Mouse (Mus musculus) layer of hippocampus, adult 2 months (tissue): ENCODE measurements at regions not wholly inside any gene's neighbourhood (a gene's known extent, or its start where the extent isn't known, plus 50 kb on each side); places are given as distances from the start of the nearest gene placed in this dataset.

Experiments used
- DNase-seq, 2 experiments: peaks; one replicate each; pipeline ENCODE4 v3.0.0; 2022; ENCODE audit warnings: low spot score in 2 of 2
- H3K27ac ChIP-seq: fragments of 200-600 bp; 2 replicates; pipeline ENCODE4 v1.8.1; 2022
- H3K4me3 ChIP-seq: fragments of 200-600 bp; 2 replicates; pipeline ENCODE4 v1.8.1; 2022; ENCODE audit warnings: mild to moderate bottlenecking
- CTCF ChIP-seq: fragments of 200-600 bp; conservative IDR thresholded peaks from 2 replicates; pipeline ENCODE4 v1.8.1; 2022; ENCODE audit warnings: antibody characterized with exemption, mild to moderate bottlenecking, moderate library complexity

DNA sequence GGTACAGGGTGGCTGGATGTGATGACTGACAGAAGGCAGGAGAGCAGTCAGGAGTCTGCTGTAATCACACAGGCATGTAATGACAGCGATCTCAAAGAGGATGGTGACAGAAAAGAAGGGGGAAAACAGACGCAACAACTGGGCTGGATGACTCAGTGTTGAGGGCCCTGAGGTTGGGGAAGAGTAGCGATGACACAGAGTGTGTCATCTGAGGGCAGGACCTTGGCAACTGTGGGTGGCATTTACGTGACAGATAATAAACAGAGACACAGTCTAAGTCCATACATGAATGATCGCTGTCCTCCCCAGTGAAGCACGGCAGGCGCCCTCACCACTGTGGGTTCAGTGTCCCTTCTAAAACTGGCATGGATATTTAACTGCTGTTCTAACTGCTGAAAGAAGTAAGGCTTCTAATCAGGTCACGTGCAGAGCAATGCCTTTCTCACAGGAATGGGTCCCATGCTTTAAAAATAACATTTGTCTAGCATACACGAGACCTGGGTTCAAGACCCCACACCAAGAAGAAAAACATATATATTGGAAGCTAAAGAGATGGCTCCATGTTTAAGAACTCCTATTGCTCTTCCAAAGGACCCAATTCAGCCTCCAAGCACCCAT is 163.8 kb upstream of the Zfp703 start:
- DNase-seq, result no peak
- Histone ChIP-seq H3K4me3 (no peak overlapping the region), H3K27ac (no peak overlapping the region)
- no peak for TF ChIP-seq CTCF

GRCm38 (mm10) chr8:26815020-26815584 is 162.0 kb upstream of the Zfp703 start:
- Histone ChIP-seq H3K27ac (no peak overlapping the region), H3K4me3 (no peak overlapping the region)
- no peak for DNase-seq
- TF ChIP-seq CTCF, result no peak

DNA sequence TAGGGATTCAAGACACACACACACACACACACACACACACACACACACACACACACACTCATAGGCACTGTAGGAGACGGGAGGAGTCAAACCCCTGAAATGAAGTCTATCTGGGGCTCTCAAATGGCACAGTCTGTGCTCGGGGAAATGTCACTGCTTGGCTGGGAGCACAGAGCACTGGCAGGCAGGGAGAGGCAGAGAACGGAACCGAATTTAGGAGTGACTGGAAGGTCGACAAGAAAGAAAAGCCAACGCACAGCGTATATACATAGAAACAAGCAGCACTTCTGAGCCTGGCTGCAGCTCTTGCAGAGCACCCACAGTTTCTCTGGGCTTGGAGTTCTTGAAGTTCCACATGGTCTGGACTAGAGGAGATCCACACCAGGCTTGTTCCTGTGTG is 160.1 kb upstream of the Zfp703 start:
- DNase-seq, result no peak
- Histone ChIP-seq H3K27ac (no peak overlapping the region), H3K4me3 (no peak overlapping the region)
- no peak for TF ChIP-seq CTCF

- H3K4me3 ChIP-seq, result no peak overlapping the region
- DNase-seq, result no peak
- no peak overlapping the region for H3K27ac ChIP-seq
- TF ChIP-seq CTCF, result no peak
Observed at GRCm38 (mm10) chr8:26824189-26824941, 152.8 kb upstream of the Zfp703 start.

- Histone ChIP-seq H3K4me3 (no peak overlapping the region), H3K27ac (no peak overlapping the region)
- TF ChIP-seq CTCF, result no peak
- DNase-seq, result no peak
Observed at GRCm38 (mm10) chr8:26828311-26828909, 148.7 kb upstream of the Zfp703 start.

DNA sequence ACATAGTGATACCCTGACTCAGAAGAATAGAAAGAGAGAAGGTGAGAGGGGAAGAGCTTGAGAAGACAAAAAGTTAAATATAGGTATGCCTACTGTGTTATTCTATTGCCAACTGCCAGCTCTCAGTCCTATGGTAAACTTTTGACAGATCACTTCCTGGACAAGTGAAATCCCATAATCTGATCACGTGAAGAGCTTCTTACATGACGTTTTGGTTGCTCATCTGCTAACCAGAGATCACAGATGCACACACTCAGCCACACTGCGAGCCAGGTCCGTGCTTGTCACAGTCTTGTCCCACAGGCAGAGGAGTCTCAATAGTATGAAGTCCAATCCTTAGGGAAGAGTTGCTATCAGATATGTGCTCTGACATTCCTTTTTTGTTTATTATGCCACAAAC is 147.8 kb upstream of the Zfp703 start:
- Histone ChIP-seq H3K4me3 (no peak overlapping the region), H3K27ac (no peak overlapping the region)
- DNase-seq, result no peak
- no peak for TF ChIP-seq CTCF

GRCm38 (mm10) chr8:26831148-26831547 is 146.0 kb upstream of the Zfp703 start:
- H3K4me3 ChIP-seq, result no peak overlapping the region
- DNase-seq, result no peak
- TF ChIP-seq CTCF, result peak; percentile 64
- no peak overlapping the region for H3K27ac ChIP-seq

GRCm38 (mm10) chr8:26831790-26832189 is 145.3 kb upstream of the Zfp703 start:
- DNase-seq, result no peak
- no peak for TF ChIP-seq CTCF
- Histone ChIP-seq H3K4me3 (no peak overlapping the region), H3K27ac (no peak overlapping the region)

DNA sequence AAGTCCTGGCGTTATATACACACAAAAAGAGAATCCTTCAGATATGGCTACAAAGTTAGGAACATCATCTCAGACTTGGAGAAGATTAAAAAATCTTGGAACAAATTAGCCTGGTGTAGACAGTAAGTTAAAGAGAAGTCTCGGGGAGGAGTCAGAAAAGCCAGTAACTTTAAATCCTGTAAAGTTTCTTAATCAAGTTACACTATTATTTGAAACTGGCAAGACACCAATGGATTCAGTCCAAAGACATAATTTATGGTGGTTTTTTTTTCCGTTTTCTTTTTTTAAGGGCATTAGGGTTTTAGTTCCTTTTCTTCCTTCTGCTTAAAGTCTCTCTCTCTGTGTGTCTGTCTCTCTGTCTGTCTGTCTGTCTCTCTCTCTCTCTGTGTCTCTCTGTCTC is 144.6 kb upstream of the Zfp703 start:
- Histone ChIP-seq H3K27ac (no peak overlapping the region), H3K4me3 (no peak overlapping the region)
- TF ChIP-seq CTCF, result no peak
- DNase-seq, result no peak

GRCm38 (mm10) chr8:26833297-26833696 is 143.8 kb upstream of the Zfp703 start:
- Histone ChIP-seq H3K27ac (no peak overlapping the region), H3K4me3 (no peak overlapping the region)
- no peak for DNase-seq
- TF ChIP-seq CTCF, result no peak

DNA sequence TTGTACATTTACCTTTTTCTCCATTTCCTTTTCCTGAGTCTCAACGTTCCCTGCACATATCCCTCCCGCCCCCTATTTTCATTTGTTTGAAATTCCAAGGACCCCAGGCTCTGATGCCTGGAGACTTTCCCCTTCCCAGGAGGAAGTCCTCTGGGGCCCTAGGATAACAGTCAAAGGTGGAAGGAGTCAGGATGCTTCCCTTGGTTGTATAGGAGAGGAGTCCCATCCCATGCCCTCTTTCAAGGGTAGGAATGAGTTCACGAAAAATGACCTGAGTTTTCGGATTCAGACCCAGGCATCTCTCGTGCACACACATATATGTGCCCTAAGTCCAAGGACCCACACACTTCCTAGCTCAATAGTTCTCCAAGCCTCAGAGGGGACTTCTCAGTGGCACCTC is 143.3 kb upstream of the Zfp703 start:
- Histone ChIP-seq H3K27ac (no peak overlapping the region), H3K4me3 (no peak overlapping the region)
- DNase-seq, result no peak
- TF ChIP-seq CTCF, result no peak

- Histone ChIP-seq H3K27ac (no peak overlapping the region), H3K4me3 (no peak overlapping the region)
- no peak for TF ChIP-seq CTCF
- DNase-seq, result no peak
Observed at GRCm38 (mm10) chr8:26834604-26835003, 142.5 kb upstream of the Zfp703 start.

GRCm38 (mm10) chr8:26835076-26835475 is 142.0 kb upstream of the Zfp703 start:
- no peak for TF ChIP-seq CTCF
- no peak overlapping the region for H3K4me3 ChIP-seq
- DNase-seq, result no peak
- H3K27ac ChIP-seq, result no peak overlapping the region
